Mouse (Mus musculus): ENCODE data around the gene Cma1.
"Not testable (repeated sequence)": the region's sequence is repeated elsewhere in the genome, so short reads cannot be mapped to it uniquely, and the experiment has no call there.

Cma1 gene

DNA sequence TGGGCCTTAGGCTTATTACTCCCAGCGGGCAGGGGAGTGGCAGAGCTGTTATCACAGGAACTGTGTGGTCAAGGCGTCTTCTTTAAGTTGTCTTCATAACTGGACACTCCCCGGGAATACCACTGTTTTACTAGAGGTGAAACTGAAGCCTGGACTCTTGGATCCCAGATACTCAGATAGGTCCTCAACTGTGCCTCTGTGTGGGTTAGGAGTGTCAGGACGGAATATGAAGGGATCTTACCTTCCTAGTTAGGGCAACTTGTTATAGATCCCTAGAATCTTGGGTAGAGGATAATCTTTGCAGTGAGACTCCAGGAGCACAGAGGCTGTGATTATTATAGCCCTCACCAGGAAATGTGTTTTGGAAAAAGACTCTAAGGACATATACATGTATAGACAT, at the start of gene Cma1:
TSS of gene Cma1 (minus strand) at position 101 of the 400 bp plus-strand sequence.
- no peak for DNase-seq (ENCODE audit: low read depth, low spot score)

- DNase-seq (ENCODE audit: low read depth, low spot score): not testable (repeated sequence)
These were observed 43.0 kb upstream of the Cma1 start for GRCm38 (mm10) chr14:55987464-55987863.

- DNase-seq (ENCODE audit: low read depth, low spot score): peak; percentile 68
These were observed 19.4 kb upstream of the Cma1 start for GRCm38 (mm10) chr14:55963900-55964299.

GRCm38 (mm10) chr14:55963263-55963662, 18.8 kb upstream of the Cma1 start:
- DNase-seq (ENCODE audit: low read depth, low spot score): peak; percentile 77

DNA sequence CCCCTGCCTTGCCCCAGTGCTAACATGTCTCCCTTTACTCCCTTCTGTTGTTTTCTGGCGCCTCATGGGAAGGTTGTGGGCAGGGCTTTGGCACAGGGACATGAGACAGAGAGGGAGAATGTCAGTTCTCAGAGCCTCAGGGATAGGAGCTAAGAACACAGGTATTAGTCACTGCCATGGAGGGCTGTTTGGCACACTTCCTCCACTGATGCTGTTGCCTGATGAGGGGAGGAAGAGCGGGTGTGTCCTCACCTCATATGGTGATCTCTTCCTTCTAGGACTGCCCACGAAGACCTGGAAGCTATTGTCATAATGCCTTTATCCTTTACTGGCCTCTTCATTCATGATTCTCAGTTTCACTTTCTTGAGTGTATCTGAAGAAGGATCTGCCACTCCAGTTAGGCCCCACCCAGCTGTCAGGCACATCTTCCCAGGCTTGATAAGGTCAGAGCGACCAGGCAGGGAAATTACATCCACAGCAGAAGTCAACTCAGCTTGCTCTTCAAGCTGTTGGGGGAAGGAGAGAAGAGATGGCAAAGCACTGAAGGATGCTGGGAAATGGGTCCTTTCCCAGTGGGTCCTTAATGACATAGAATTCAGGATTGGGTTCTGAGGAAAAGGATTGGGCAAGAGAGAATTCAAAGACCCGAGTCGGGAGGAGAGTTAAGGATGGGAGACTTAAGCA, 6.0 kb upstream of the Cma1 start, which contains the start of gene Cma2:
TSS of gene Cma2 (plus strand) at position 635 of the 685 bp plus-strand sequence.
- no peak for DNase-seq (ENCODE audit: low read depth, low spot score)

DNA sequence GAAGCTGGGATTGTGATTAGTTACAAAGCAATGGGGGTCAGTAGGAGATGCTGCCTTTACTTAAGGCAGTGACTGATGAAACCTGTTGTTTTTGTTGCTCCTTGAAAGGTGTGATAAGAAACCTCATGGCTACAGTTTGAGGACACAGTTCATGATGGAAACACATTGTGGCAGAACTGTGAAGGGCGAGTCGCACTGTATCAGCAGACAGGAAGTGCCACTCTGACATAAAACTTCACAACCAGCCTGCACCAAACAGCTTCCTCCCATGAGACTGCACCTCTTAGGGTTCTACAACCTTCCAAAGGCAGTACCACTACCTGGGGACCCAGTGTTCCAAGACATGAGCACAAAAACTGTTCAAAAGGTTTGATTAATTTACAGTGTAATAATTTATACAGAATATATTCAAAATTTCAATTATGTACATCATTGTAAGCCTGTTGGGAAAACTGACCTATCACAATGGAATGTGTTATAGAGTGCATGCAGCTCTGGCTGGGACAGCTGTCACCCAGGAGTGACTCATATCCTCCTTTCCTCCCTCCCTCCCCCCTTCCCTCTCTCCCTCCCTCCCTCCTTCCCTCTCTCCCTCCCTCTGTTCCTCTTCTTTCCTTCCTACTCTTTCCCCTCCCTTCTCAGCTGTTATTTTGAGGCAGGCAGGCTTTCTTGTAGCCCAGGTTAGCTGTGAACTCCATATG, 1.9 kb upstream of the Cma1 start:
- no peak for DNase-seq (ENCODE audit: low read depth, low spot score)

- DNase-seq (ENCODE audit: low read depth, low spot score): no peak
These were observed 874 bp downstream of the Cma1 start for GRCm38 (mm10) chr14:55943601-55944000.

DNA sequence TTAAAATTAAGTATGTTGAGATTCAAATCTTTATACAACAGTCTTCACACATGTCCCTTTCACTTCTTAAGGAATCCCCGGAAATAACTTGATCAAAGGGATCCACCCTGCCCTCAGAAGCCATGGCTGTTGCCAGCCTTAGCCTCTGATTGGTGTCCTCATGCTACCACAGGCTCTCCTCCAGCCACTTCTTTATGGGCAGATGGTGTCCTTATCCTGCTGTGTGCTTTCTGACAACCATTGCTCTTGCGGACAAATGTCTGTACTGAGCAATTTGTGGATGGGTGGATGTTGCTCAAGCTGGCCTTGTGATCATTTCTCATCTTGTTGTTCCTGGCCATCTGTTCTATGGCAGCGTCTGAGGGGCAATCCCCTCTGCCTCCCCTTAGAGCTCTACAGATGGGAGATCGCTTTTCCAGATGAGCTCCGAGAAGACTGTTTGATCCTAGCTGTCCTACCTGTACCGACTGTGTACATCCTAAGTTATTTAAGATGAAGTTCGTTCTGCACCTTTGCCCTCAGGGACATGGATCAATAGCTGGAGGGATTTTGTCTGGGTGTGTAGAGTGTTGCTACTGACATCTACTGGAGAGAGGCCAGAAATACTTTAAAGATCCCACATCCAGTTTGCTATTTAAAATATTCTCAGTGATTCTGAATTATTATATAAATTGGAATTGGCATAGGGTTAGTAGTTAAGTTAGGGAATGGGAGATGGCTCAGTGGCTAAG, 4.2 kb downstream of the Cma1 start:
- no peak for DNase-seq (ENCODE audit: low read depth, low spot score)

DNA sequence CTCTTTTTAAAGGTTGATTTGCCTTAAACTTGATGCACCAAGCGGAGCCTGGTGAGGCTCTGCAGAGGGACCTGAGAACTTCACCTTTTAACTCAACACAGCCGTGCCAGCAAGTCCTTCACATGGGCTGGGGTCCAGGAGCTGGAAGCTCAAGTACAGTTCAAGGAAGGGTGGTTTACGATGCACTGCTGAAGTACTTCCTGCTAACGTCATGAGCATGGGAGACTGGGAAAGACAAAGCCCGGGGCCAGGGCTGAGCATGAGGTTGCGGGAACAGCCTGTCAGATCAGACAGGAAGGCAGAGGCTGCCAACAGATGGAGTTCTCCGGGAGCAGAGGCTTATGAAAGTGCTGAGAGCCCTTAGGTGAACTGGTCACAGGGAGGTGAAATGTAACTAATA, 10.9 kb downstream of the Cma1 start:
- no peak for DNase-seq (ENCODE audit: low read depth, low spot score)

DNA sequence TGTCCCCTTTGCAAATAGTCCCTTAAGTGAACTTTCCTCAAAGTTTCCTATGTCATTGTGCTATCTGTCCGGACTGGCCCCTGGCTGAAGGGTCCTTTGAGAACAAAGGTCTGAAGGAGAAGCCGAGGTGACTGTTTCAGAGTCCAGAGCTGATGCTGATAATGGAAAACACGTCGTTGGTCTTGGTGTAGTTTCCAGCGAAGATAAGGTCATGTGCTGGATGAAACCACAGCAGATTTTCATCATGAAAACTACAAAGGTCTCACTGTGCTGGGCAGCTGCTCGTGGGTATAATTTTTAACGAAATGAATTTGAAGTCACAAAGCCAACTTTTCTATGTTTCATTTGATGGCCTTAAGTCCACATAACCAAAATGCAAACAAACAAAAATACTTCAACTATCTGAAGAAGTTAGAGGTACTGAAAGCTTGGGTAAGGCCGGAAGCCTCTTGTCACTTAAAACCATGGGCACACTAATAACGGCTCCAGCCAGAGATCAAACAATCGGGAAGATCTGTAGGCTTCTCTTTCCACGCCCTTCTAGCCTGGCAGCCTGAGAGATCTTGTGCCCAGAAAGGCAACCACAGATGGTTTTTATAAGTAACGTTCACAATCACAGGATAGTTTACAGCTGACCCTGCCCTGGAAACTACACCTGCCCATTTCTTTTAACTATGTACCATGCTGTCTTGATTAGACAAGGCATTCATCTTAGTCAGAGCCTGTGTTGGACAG, 15.0 kb downstream of the Cma1 start:
- DNase-seq (ENCODE audit: low read depth, low spot score): no peak

- no peak for DNase-seq (ENCODE audit: low read depth, low spot score)
These were observed 17.6 kb downstream of the Cma1 start for GRCm38 (mm10) chr14:55926847-55927246.

DNA sequence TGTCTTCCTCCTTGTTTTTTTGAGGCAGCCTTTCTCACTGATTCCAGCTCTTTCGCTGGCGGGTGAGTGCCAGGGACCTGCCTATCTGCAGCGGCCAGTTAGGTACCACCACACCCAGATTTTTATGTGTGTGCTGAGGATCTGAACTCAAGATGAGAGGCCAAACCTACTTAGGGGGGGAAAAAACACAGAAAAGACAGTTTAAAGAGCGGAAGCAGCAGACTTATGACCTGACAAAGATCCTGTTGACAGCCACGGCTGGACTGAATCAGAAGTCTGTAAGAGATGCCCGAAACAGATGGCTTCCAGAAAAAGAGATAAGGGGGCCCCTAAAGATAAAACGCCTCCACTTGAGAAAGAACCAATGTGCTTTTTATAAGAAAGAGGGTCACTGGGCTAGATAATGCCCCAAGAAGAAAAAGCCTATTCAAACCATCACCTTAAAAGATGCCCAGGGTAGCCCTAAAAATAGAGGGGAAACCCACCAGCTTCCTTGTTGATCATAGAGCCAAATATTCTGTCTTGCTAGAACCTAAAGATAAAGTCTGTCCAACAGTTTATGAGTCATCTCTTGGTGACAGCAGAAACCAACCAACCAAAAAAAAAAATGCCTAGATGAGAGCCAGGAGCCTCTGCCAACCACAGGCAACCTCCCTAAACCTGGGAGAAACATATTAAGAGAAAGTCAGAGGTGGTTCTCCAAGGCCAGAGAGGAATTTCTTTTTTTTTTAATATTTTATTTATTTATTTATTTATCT, 21.8 kb downstream of the Cma1 start:
- no peak for DNase-seq (ENCODE audit: low read depth, low spot score)

DNA sequence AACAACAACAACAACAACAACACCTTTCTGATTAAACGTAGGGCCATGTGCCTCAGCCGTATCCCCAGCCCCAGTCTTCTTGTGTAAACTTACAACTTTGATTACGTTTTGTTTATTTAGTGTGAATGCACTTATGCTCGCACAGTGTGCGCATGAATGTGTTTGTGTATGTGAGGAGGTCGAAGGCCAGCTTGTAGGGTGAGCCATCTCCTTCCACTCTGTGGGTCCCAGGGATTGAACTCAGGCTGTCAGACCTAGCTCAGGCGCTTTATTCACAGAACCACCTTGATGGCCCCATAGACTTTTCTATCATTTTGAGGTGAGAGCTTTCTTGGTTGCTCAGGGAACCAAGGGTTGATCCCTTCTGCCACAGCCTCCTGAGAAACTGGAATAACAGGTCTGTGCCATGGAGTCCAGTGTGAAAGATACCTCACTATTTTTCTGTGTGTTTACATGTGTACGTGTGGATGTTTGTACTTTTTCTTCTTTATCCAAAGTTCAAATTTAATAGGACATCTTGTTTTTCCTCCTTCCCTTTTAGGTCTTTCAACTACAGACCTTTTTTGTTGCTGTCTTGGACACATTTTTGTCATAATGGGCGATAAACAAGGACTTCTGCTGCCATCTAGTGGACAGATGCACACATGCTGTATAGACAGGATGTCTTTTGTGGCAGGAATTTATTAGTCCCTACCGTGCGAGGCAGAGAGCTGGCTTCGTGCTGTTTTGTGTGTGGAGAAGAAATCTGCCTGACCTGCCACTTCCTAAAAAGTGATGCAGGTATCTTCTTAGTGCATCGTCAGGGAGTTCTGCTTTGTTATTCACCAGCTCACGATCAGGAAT, 26.0 kb downstream of the Cma1 start:
- DNase-seq (ENCODE audit: low read depth, low spot score): peak; percentile 85

GRCm38 (mm10) chr14:55913406-55913805, 31.1 kb downstream of the Cma1 start:
- peak; percentile 49 for DNase-seq (ENCODE audit: low read depth, low spot score)

DNA sequence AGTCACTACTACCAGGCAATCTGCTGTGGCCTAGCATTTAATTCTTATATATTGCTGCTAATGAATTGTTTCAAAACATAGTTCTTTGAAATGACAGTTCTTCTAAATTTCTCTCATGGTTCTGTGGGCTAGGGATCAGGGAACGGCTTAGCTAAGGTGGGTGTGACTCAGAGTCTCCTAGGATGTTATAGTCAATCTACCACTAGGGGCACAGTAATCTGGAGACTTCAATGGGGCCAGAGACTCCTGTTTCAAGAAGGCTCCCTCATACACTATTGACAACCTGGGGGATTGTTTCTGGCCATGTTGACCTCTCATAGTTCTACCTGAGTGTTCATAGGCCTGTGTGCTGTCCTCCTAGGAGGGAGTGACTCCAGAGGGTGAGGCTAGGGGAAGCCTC, 39.0 kb downstream of the Cma1 start:
- DNase-seq (ENCODE audit: low read depth, low spot score): peak; percentile 43

GRCm38 (mm10) chr14:55900414-55900755, 44.1 kb downstream of the Cma1 start:
- DNase-seq (ENCODE audit: low read depth, low spot score): no peak

DNA sequence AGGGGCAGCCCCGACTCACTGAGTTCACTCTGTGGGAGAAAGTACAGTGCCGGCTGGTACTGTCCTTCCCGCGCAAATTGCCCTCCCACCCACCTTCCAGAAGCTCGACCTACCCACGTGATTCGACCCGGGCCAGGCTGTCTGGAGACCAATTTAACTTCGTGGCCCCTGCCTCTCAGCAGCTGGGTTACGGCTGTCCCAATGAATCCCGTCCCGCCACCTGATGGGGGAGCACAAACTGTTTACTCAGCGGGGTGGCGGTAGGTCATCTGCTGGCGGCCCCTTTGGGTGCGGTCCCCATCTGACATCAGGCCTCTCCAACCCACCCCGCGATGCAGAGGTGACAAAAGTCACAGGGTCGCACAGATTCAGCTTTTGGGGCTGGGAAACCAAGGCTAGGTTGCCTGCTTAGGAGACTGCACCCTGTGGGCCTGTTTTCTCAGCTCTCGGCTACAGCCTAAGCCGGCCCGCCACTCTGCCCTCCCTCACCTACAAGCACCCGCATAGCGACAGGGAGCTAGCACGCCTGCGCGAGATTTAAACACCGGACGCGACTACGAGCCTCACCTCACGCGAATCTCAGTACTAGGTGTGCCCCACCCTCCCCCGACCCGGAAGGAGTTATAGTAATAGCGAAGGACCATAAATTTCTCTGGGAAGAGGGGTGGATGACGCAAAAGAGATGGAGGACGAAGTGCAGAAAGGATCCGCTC, 44.6 kb downstream of the Cma1 start, which contains the start of gene Sdr39u1:
TSS of gene Sdr39u1 (minus strand) at position 593 of the 713 bp plus-strand sequence.
- DNase-seq (ENCODE audit: low read depth, low spot score): peak; percentile 92

DNA sequence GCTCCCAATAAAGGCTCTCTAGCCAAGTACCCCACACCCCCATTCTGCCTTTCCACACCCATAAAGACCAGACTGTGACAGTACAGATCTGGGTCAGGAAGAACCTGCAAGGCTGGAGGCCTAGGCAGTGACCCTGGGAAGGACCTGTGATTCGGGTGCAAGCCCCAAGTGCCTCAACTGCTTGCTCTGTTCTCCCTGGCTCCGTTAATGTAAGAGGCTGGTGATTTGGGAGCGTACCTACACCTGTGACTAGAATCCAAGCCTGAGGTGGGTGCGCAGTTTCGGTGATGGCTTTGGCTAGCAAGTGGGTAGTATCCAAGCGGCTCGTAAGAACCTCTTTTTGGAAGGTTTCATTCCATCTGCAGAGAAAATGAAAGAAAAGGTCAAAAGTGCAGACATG, 45.5 kb downstream of the Cma1 start:
- no peak for DNase-seq (ENCODE audit: low read depth, low spot score)

GRCm38 (mm10) chr14:55897671-55898070, 46.8 kb downstream of the Cma1 start:
- no peak for DNase-seq (ENCODE audit: low read depth, low spot score)
